Mouse (Mus musculus) heart, adult 2 months (tissue): ENCODE measurements around the gene Lif. TPM values are rescaled to one million over a fixed set of nuclear protein-coding genes. Genes with fewer than 3 reads are reported as not detected.
A peak's percentile ranks its signal among the peaks of the same experiment; 100 is the strongest.

Experiments used
- DNase-seq, 2 experiments: peaks; one replicate each; pipeline ENCODE4 v3.0.0; 2021
- H3K27ac ChIP-seq: fragments of 200-600 bp; 2 replicates; pipeline ENCODE4 v1.8.1; 2022
- H3K27me3 ChIP-seq: fragments of 200-500 bp; 2 replicates; pipeline ENCODE4 v1.6.1; 2012; ENCODE audit warnings: mild to moderate bottlenecking, low read length, inconsistent platforms, mixed read lengths; ENCODE audit not compliant: control insufficient read depth, insufficient read depth
- H3K36me3 ChIP-seq: fragments of 200-500 bp; 2 replicates; pipeline ENCODE4 v1.6.1; 2012; ENCODE audit warnings: low read length, inconsistent platforms; ENCODE audit not compliant: control insufficient read depth, insufficient read depth
- H3K4me1 ChIP-seq: fragments of 200-500 bp; 2 replicates; pipeline ENCODE4 v1.6.1; 2011; ENCODE audit warnings: low read length; ENCODE audit not compliant: control insufficient read depth, insufficient read depth
- H3K4me3 ChIP-seq: fragments of 200-600 bp; 2 replicates; pipeline ENCODE4 v1.8.1; 2022
- H3K79me2 ChIP-seq: fragments of 200-500 bp; replicated peaks from 2 replicates; pipeline ENCODE4 v1.6.1; 2012; ENCODE audit warnings: mild to moderate bottlenecking, inconsistent platforms, low read length, moderate library complexity, mixed read lengths; ENCODE audit not compliant: control insufficient read depth, insufficient read depth
- H3K9ac ChIP-seq: fragments of 200-500 bp; 2 replicates; pipeline ENCODE4 v1.6.1; 2012; ENCODE audit warnings: low read depth, mild to moderate bottlenecking, control low read depth, inconsistent platforms, low read length, mixed read lengths
- CTCF ChIP-seq: fragments of 200-600 bp; IDR thresholded peaks from 2 replicates; pipeline ENCODE4 v1.8.1; 2022; ENCODE audit warnings: antibody characterized with exemption, mild to moderate bottlenecking, moderate library complexity
- EP300 ChIP-seq: fragments of 200-500 bp; IDR thresholded peaks from 2 replicates; pipeline ENCODE4 v1.6.1; 2011; ENCODE audit warnings: low read depth, low read length, control low read depth; ENCODE audit not compliant: insufficient read depth
- POLR2A ChIP-seq: fragments of 200-500 bp; IDR thresholded peaks from 2 replicates; pipeline ENCODE4 v1.6.1; 2011; ENCODE audit warnings: mild to moderate bottlenecking, low read depth, low read length, control low read depth; ENCODE audit not compliant: insufficient read depth
- WGBS: fragments of 180-500 bp; shearing (Covaris S2); methylation state at CpG from one replicate; pipeline ENCODE4 v1.1.7; 2018; 5-methylcytosine and 5-hydroxymethylcytosine counted together
- intact Hi-C: fragments of 180-260 bp; cut with DNase I; formaldehyde crosslinking; loops from one replicate; pipeline ENCODE4 v1.15.1; 2025
- polyA plus RNA-seq: library from polyadenylated mRNA; depleted of rRNA; stranded (reverse); fragments of >200 nt; gene quantifications from 2 replicates; pipeline ENCODE4 v1.2.3, GENCODE M21; 2012
- total RNA-seq, 2 experiments: library from RNA; stranded (reverse); gene quantifications; 2 replicates each; pipeline ENCODE4 v1.2.3; 2021

Gene Lif
- total and polyA plus RNA-seq, 3 experiments: 0.21 to 1.5 (median 0.36) TPM

GRCm38 (mm10) chr11:4251376-4251775 lies 6.0 kb upstream of the Lif start:
- Histone ChIP-seq H3K9ac (no peak overlapping the region), H3K4me1 (no peaks in the 10 kb centered on the region), H3K27ac (no peak overlapping the region), H3K36me3 (no peaks in the 10 kb centered on the region), H3K79me2 (no peaks in the 10 kb centered on the region), H3K4me3 (no peak overlapping the region), H3K27me3 (no peaks in the 10 kb centered on the region)
- no peak for DNase-seq
- intact Hi-C loops: no loop called here
- no peak for TF ChIP-seq POLR2A
- no peak for TF ChIP-seq EP300
- TF ChIP-seq CTCF: no peak
- 46% methylated on average over 3 of the region's 3 CpGs for WGBS

GRCm38 (mm10) chr11:4252886-4253285 lies 4.5 kb upstream of the Lif start:
- WGBS: 81% methylated on average over 2 of the region's 2 CpGs
- no peaks in the 10 kb centered on the region for H3K36me3 ChIP-seq
- no peak overlapping the region for H3K9ac ChIP-seq
- no peak for TF ChIP-seq POLR2A
- TF ChIP-seq EP300: no peak
- no peak for TF ChIP-seq CTCF
- intact Hi-C loops: no loop called here
- H3K79me2 ChIP-seq: no peaks in the 10 kb centered on the region
- no peak for DNase-seq
- no peaks in the 10 kb centered on the region for H3K4me1 ChIP-seq
- no peaks in the 10 kb centered on the region for H3K27me3 ChIP-seq
- H3K4me3 ChIP-seq: no peak overlapping the region
- H3K27ac ChIP-seq: no peak overlapping the region

- 45% methylated on average over 5 of the region's 5 CpGs for WGBS
- Histone ChIP-seq H3K4me1 (peaks cover 5% of the 10 kb centered on the region), H3K79me2 (no peaks in the 10 kb centered on the region), H3K4me3 (no peak overlapping the region), H3K9ac (no peak overlapping the region), H3K27ac (no peak overlapping the region), H3K36me3 (no peaks in the 10 kb centered on the region), H3K27me3 (no peaks in the 10 kb centered on the region)
- TF ChIP-seq CTCF (no peak), POLR2A (no peak), EP300 (no peak)
- no peak for DNase-seq
- intact Hi-C loops: loop anchor here (1.0 to 2.0 kb wide), 2 partner anchors 37 to 69 kb away; no protein-coding TSS in a partner anchor
Measured at GRCm38 (mm10) chr11:4257756-4258155, 399 bp downstream of the Lif start.

- TF ChIP-seq CTCF: peak; percentile 96; the same call in 1 of the 2 replicates
- TF ChIP-seq EP300: peak; percentile 97
- no peak for TF ChIP-seq POLR2A
- WGBS: under 1% methylated on average over 7 of the region's 7 CpGs
- Histone ChIP-seq H3K9ac (no peak overlapping the region), H3K4me3 (no peak overlapping the region), H3K79me2 (no peaks in the 10 kb centered on the region), H3K27me3 (no peaks in the 10 kb centered on the region), H3K36me3 (no peaks in the 10 kb centered on the region), H3K4me1 (peaks cover 5% of the 10 kb centered on the region), H3K27ac (no peak overlapping the region)
- DNase-seq: peak; percentile 85 to 93
- intact Hi-C loops: loop anchor here (1.0 to 2.0 kb wide), 3 partner anchors 38 to 164 kb away; no protein-coding TSS in a partner anchor
Measured at GRCm38 (mm10) chr11:4258657-4259082, 1.3 kb downstream of the Lif start.

GRCm38 (mm10) chr11:4260463-4261187 lies 3.3 kb downstream of the Lif start:
- Histone ChIP-seq H3K4me1 (peaks cover 7% of the 10 kb centered on the region), H3K79me2 (no peaks in the 10 kb centered on the region), H3K27ac (no peak overlapping the region), H3K27me3 (no peaks in the 10 kb centered on the region), H3K36me3 (no peaks in the 10 kb centered on the region), H3K4me3 (no peak overlapping the region), H3K9ac (no peak overlapping the region)
- DNase-seq: peak; percentile 58 to 59
- WGBS: 11% methylated on average over 14 of the region's 14 CpGs
- intact Hi-C loops: no loop called here
- no peak for TF ChIP-seq CTCF
- no peak for TF ChIP-seq POLR2A
- no peak for TF ChIP-seq EP300

GRCm38 (mm10) chr11:4261188-4261494 lies 3.8 kb downstream of the Lif start:
- intact Hi-C loops: no loop called here
- TF ChIP-seq POLR2A: no peak
- TF ChIP-seq CTCF: peak; percentile 65
- H3K36me3 ChIP-seq: no peaks in the 10 kb centered on the region
- WGBS: 42% methylated on average over 7 of the region's 7 CpGs
- H3K27me3 ChIP-seq: no peaks in the 10 kb centered on the region
- H3K79me2 ChIP-seq: no peaks in the 10 kb centered on the region
- H3K9ac ChIP-seq: no peak overlapping the region
- no peak overlapping the region for H3K27ac ChIP-seq
- peaks cover 7% of the 10 kb centered on the region for H3K4me1 ChIP-seq
- peak; percentile 58 to 69 for DNase-seq
- H3K4me3 ChIP-seq: no peak overlapping the region
